Mouse (Mus musculus): ENCODE measurements around the gene Odf3.

GRCm38 (mm10) chr7:140855860-140856784, 8.5 kb downstream of the Odf3 start, which contains the start of gene Gm45785:
- TF ChIP-seq CTCF (IDR thresholded peaks at IDR 0.05; ENCODE audit: low read depth), result peak; percentile 27; the same call in 1 of the 2 replicates
- TF ChIP-seq EP300 (optimal IDR thresholded peaks at IDR 0.05), result no peak
